Comparison of ENCODE assay signal across 10 mouse cellular contexts in the genomic region with DNA sequence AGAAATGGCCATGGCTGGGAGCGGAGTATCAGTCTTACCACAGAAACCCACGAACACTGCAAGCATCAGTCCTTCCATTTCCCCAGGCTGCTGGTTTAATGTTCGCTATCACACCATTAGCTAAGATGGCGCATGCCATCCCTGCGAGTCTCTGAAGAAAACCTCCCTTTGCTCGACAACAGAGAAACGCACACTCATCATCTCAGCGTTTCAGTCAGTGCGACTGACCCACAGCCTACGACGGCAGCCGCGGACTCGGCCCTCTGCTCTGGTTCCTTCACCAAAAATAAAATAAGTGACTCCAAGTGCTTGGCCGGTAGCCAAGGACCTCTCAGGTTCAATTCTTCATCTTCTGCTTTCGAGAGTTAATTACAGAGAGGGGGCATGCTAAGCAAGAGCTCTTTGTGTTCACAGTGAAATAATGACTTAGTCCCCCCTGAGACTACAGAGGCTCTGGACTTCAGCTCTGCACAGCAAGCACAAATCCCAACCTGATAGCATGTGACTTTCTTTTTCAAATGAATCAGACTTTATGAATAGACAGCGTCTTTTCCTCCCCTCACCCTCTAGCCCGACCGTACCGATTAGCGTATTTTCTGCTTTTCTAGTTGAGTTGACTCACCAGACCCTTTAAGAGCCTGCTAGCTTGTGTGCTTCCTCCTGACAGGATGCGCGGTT. TPM values are rescaled to one million over a fixed set of nuclear protein-coding genes. Genes with fewer than 3 reads are reported as not detected.
DNase-seq lines count a peak whose midpoint lies in the region; ATAC-seq and TF ChIP-seq lines count a peak whose summit lies in the region.
"Had no signal": no experiment of that assay in that cellular context is flagged by ENCODE, and none has a peak within 500 bp of the region (broad histone marks: within the 10 kb centered on the region; RNA-seq: fewer than 3 reads in every experiment).

No protein-coding gene starts in this region.

- no peak for ATAC-seq in neural tube, embryonic 11.5 days (ENCODE audit: insufficient read depth, low FRiP score, low TSS enrichment)
- peak; percentile 57; the same call in 1 of the 2 replicates for ATAC-seq in hindbrain, embryonic 13.5 days (ENCODE audit: low FRiP score)
- ATAC-seq in intestine, postnatal 0 days: no peak
- ATAC-seq in cerebellum, adult (ENCODE audit: insufficient number of reproducible peaks, low FRiP score, low TSS enrichment): no peak

- DNase-seq in cerebellum, postnatal 10 days: peak; percentile 15 to 19
- DNase-seq in cerebellum, adult 11-12 months: no peak
- DNase-seq in neural tube, embryonic 11.5 days (ENCODE audit: low spot score): peak; percentile 44
- DNase-seq in neural tube, embryonic 10.5 days (ENCODE audit: extremely low spot score, low spot score): no peak
- DNase-seq in retina, embryonic 14.5 days (ENCODE audit: low spot score): peak; percentile 43

- no peak overlapping the region for H3K27ac ChIP-seq in neural tube, embryonic 11.5 days (ENCODE audit: low read depth, low read length)
- H3K27ac ChIP-seq in hindbrain, embryonic 13.5 days: peak overlapping the region; percentile 66
- no peak overlapping the region for H3K27ac ChIP-seq in intestine, postnatal 0 days (ENCODE audit: low read depth, low read length)
- H3K27ac ChIP-seq: heart, embryonic 10.5 days; liver, embryonic 15.5 days had no signal

- H3K36me3 ChIP-seq in neural tube, embryonic 11.5 days (ENCODE audit: control insufficient read depth, insufficient read depth, low read length): no peaks in the 10 kb centered on the region
- no peaks in the 10 kb centered on the region for H3K36me3 ChIP-seq in hindbrain, embryonic 13.5 days
- no peaks in the 10 kb centered on the region for H3K36me3 ChIP-seq in intestine, postnatal 0 days (ENCODE audit: control insufficient read depth, insufficient read depth)
- H3K36me3 ChIP-seq: heart, embryonic 10.5 days; liver, embryonic 15.5 days had no signal

- H3K27me3 ChIP-seq in neural tube, embryonic 11.5 days (ENCODE audit: control insufficient read depth, insufficient read depth, low read length): no peaks in the 10 kb centered on the region
- H3K27me3 ChIP-seq in hindbrain, embryonic 13.5 days: no peaks in the 10 kb centered on the region
- no peaks in the 10 kb centered on the region for H3K27me3 ChIP-seq in intestine, postnatal 0 days (replicated peaks; ENCODE audit: control insufficient read depth, insufficient read depth, low read length)
- H3K27me3 ChIP-seq: liver, embryonic 15.5 days had no signal

- H3K9ac ChIP-seq in neural tube, embryonic 11.5 days (ENCODE audit: low read length): no peak overlapping the region
- H3K9ac ChIP-seq in hindbrain, embryonic 13.5 days: no peak overlapping the region; the same call in 1 of the 2 replicates
- no peak overlapping the region for H3K9ac ChIP-seq in intestine, postnatal 0 days (ENCODE audit: low read depth, low read length)
- H3K9ac ChIP-seq: liver, embryonic 15.5 days had no signal

- no peaks in the 10 kb centered on the region for H3K4me1 ChIP-seq in neural tube, embryonic 11.5 days (ENCODE audit: control insufficient read depth, insufficient read depth, low read length)
- 0 out of 2 replicates have a peak, but pooled peaks cover 7% of the 10 kb centered on the region for H3K4me1 ChIP-seq in hindbrain, embryonic 13.5 days (replicated peaks)
- no peaks in the 10 kb centered on the region for H3K4me1 ChIP-seq in intestine, postnatal 0 days (replicated peaks; ENCODE audit: control insufficient read depth, insufficient read depth, low read length)
- H3K4me1 ChIP-seq: heart, embryonic 10.5 days; liver, embryonic 15.5 days had no signal

- no peak for TF ChIP-seq CTCF in intestine, postnatal 0 days (IDR thresholded peaks at IDR 0.05; ENCODE audit: low read depth)

- WGBS in neural tube, embryonic 11.5 days: 75% methylated on average over 23 of the region's 23 CpGs
- WGBS in hindbrain, embryonic 13.5 days: 55% methylated on average over 23 of the region's 23 CpGs
- 72% methylated on average over 23 of the region's 23 CpGs for WGBS in intestine, postnatal 0 days

- H3K9me3 ChIP-seq in neural tube, embryonic 11.5 days (ENCODE audit: control insufficient read depth, low read length): no peaks in the 10 kb centered on the region
- H3K9me3 ChIP-seq in hindbrain, embryonic 13.5 days: no peaks in the 10 kb centered on the region
- no peaks in the 10 kb centered on the region for H3K9me3 ChIP-seq in intestine, postnatal 0 days (ENCODE audit: control insufficient read depth)
- H3K9me3 ChIP-seq: liver, embryonic 15.5 days had no signal

- no peak overlapping the region for H3K4me3 ChIP-seq in neural tube, embryonic 11.5 days (ENCODE audit: low read depth, low read length)
- no peak overlapping the region for H3K4me3 ChIP-seq in hindbrain, embryonic 13.5 days
- no peak overlapping the region for H3K4me3 ChIP-seq in intestine, postnatal 0 days (ENCODE audit: low read depth, low read length)
- H3K4me3 ChIP-seq: heart, embryonic 10.5 days; liver, embryonic 15.5 days had no signal

- no peak overlapping the region for H3K4me2 ChIP-seq in neural tube, embryonic 11.5 days (ENCODE audit: low read depth)
- peak overlapping the region; percentile 32 for H3K4me2 ChIP-seq in hindbrain, embryonic 13.5 days
- H3K4me2 ChIP-seq in intestine, postnatal 0 days (replicated peaks; ENCODE audit: low read depth): no peak overlapping the region
- H3K4me2 ChIP-seq: liver, embryonic 15.5 days had no signal

RNA-seq across cellular contexts. Expression of gene Rbm47, which starts 1.4 kb away (rescaled TPM):
- polyA plus RNA-seq in neural tube, embryonic 11.5 days (2014; fragmentation: Nextera tagmentation; extraction: Ambion mirVana): 1.9 TPM in 2 replicates
- polyA plus RNA-seq in hindbrain, embryonic 13.5 days (2015; fragmentation: Nextera tagmentation; extraction: Ambion mirVana): 3.9 and 7.8 TPM in 2 replicates
- polyA plus RNA-seq in intestine, postnatal 0 days (2015; fragmentation: Nextera tagmentation; extraction: Ambion mirVana): 146 and 175 TPM in 2 replicates

Comparison
In these comparisons a context has a peak if more than half of its experiments do, and no peak if none do; other contexts are left out.
1. DNase-seq: peak in cerebellum, postnatal 10 days (2 of 2), neural tube, embryonic 11.5 days (single experiment) and retina, embryonic 14.5 days (single experiment); none in cerebellum, adult 11-12 months (single experiment) and neural tube, embryonic 10.5 days (single experiment).
2. RNA of gene Rbm47, which starts 1.4 kb away (polyA plus RNA-seq): 146 to 175 TPM in intestine, postnatal 0 days; 3.9 to 7.8 TPM in hindbrain, embryonic 13.5 days and 1.9 TPM in neural tube, embryonic 11.5 days; every median in the first group is over 10 times any median in the second.